ENCODE assay signal across 9 mouse cellular contexts in genomic region chr2:32157328-32157727, GRCm38 (mm10). TPM values are rescaled to one million over a fixed set of nuclear protein-coding genes. Genes with fewer than 3 reads are reported as not detected.
DNase-seq lines count a peak whose midpoint lies in the region; ATAC-seq and TF ChIP-seq lines count a peak whose summit lies in the region.
"Had no signal": no experiment of that assay in that cellular context is flagged by ENCODE, and none has a peak within 500 bp of the region (broad histone marks: within the 10 kb centered on the region; RNA-seq: fewer than 3 reads in every experiment).

No protein-coding gene starts in this region.

- H3K36me3 ChIP-seq in liver, embryonic 11.5 days (ENCODE audit: control insufficient read depth, insufficient read depth, low read length) = no peaks in the 10 kb centered on the region
- peaks cover 15% of the 10 kb centered on the region for H3K36me3 ChIP-seq in forebrain, embryonic 13.5 days (ENCODE audit: poor library complexity, severe bottlenecking)
- H3K36me3 ChIP-seq in limb, embryonic 14.5 days (ENCODE audit: control insufficient read depth, insufficient read depth, low read length) = peaks cover 7% of the 10 kb centered on the region
- H3K36me3 ChIP-seq in stomach, embryonic 15.5 days = peaks cover 4% of the 10 kb centered on the region; the same call in 1 of the 2 replicates

- 61% methylated on average over 4 of the region's 4 CpGs for WGBS in liver, embryonic 11.5 days
- 8% methylated on average over 4 of the region's 4 CpGs for WGBS in forebrain, embryonic 13.5 days
- 29% methylated on average over 4 of the region's 4 CpGs for WGBS in limb, embryonic 14.5 days
- 21% methylated on average over 4 of the region's 4 CpGs for WGBS in stomach, embryonic 15.5 days

- H3K27me3 ChIP-seq in liver, embryonic 11.5 days (replicated peaks; ENCODE audit: control insufficient read depth, insufficient read depth, low read length) = no peaks in the 10 kb centered on the region
- H3K27me3 ChIP-seq in forebrain, embryonic 13.5 days = no peaks in the 10 kb centered on the region
- H3K27me3 ChIP-seq in limb, embryonic 14.5 days (ENCODE audit: control insufficient read depth, insufficient read depth, low read length) = no peaks in the 10 kb centered on the region
- no peaks in the 10 kb centered on the region for H3K27me3 ChIP-seq in stomach, embryonic 15.5 days (replicated peaks)

- no peak overlapping the region for H3K4me3 ChIP-seq in liver, embryonic 11.5 days (ENCODE audit: low read depth, low read length)
- H3K4me3 ChIP-seq in forebrain, embryonic 13.5 days = peak overlapping the region; percentile 13; the same call in 1 of the 2 replicates
- H3K4me3 ChIP-seq in limb, embryonic 14.5 days (replicated peaks; ENCODE audit: low read length) = no peak overlapping the region
- H3K4me3 ChIP-seq in stomach, embryonic 15.5 days (replicated peaks) = no peak overlapping the region
- H3K4me3 ChIP-seq: heart, adult 2 months had no signal

- H3K9ac ChIP-seq in liver, embryonic 11.5 days (ENCODE audit: low read depth, low read length) = no peak overlapping the region
- peak overlapping the region; percentile 54 for H3K9ac ChIP-seq in forebrain, embryonic 13.5 days
- H3K9ac ChIP-seq in limb, embryonic 14.5 days (ENCODE audit: low read depth, low read length, severe bottlenecking) = 0 out of 2 replicates have a peak overlapping the region, but pooled peaks have one; percentile 7
- H3K9ac ChIP-seq in stomach, embryonic 15.5 days = no peak overlapping the region

- no peak for DNase-seq in liver, embryonic 11.5 days (ENCODE audit: low spot score)
- no peak for DNase-seq in liver
- no peak for DNase-seq in limb, embryonic 14.5 days (ENCODE audit: low spot score)
- no peak for DNase-seq in Muller cell, postnatal 12 days (ENCODE audit: inconsistent ontology term)
- no peak for DNase-seq in testis, postnatal 14 days (ENCODE audit: low spot score)
- no peak for DNase-seq in B cell, adult 2 months
- DNase-seq: heart, adult 2 months had no signal

- no peak for TF ChIP-seq POLR2A in limb, embryonic 14.5 days (IDR thresholded peaks at IDR 0.05; ENCODE audit: borderline replicate concordance, extremely low read depth, insufficient read depth, insufficient read length)

- H3K27ac ChIP-seq in liver, embryonic 11.5 days (ENCODE audit: low read depth, low read length) = 0 out of 2 replicates have a peak overlapping the region, but pooled peaks have one; percentile 10
- H3K27ac ChIP-seq in forebrain, embryonic 13.5 days = peak overlapping the region; percentile 74
- peak overlapping the region; percentile 2; the same call in 1 of the 2 replicates for H3K27ac ChIP-seq in limb, embryonic 14.5 days (replicated peaks; ENCODE audit: low read depth, low read length)
- H3K27ac ChIP-seq in stomach, embryonic 15.5 days = peak overlapping the region; percentile 29
- H3K27ac ChIP-seq: heart, adult 2 months had no signal

- H3K4me2 ChIP-seq in liver, embryonic 11.5 days = no peak overlapping the region
- H3K4me2 ChIP-seq in forebrain, embryonic 13.5 days = peak overlapping the region; percentile 46
- no peak overlapping the region for H3K4me2 ChIP-seq in limb, embryonic 14.5 days (replicated peaks; ENCODE audit: low read depth, low read length, severe bottlenecking)
- H3K4me2 ChIP-seq in stomach, embryonic 15.5 days = peak overlapping the region; percentile 19

- H3K4me1 ChIP-seq in liver, embryonic 11.5 days (replicated peaks; ENCODE audit: control insufficient read depth, insufficient read depth, low read length) = peaks cover 77% of the 10 kb centered on the region
- peaks cover 82% of the 10 kb centered on the region for H3K4me1 ChIP-seq in forebrain, embryonic 13.5 days
- peaks cover 63% of the 10 kb centered on the region for H3K4me1 ChIP-seq in limb, embryonic 14.5 days (ENCODE audit: control insufficient read depth, insufficient read depth, low read length)
- H3K4me1 ChIP-seq in stomach, embryonic 15.5 days = peaks cover 73% of the 10 kb centered on the region

- ATAC-seq in liver, embryonic 11.5 days (replicated peaks; ENCODE audit: low FRiP score) = no peak
- peak; percentile 43; the same call in 1 of the 2 replicates for ATAC-seq in forebrain, embryonic 13.5 days
- no peak for ATAC-seq in limb, embryonic 14.5 days (ENCODE audit: low FRiP score, low read depth)
- ATAC-seq in stomach, embryonic 15.5 days (ENCODE audit: insufficient read depth, low FRiP score, low read depth) = no peak

- no peaks in the 10 kb centered on the region for H3K9me3 ChIP-seq in liver, embryonic 11.5 days (ENCODE audit: control insufficient read depth, low read length)
- no peaks in the 10 kb centered on the region for H3K9me3 ChIP-seq in forebrain, embryonic 13.5 days (replicated peaks)
- no peaks in the 10 kb centered on the region for H3K9me3 ChIP-seq in limb, embryonic 14.5 days (ENCODE audit: control insufficient read depth, low read length)
- no peaks in the 10 kb centered on the region for H3K9me3 ChIP-seq in stomach, embryonic 15.5 days

RNA-seq across cellular contexts. Expression of gene Prrc2b, which starts 6.4 kb away (rescaled TPM):
- polyA plus RNA-seq in liver, embryonic 11.5 days (2014; fragmentation: Nextera tagmentation; extraction: Ambion mirVana) = 37.8 and 48.1 TPM in 2 replicates
- 53.0 and 57.4 TPM in 2 replicates for polyA plus RNA-seq in forebrain, embryonic 13.5 days (2015; fragmentation: Nextera tagmentation; extraction: Ambion mirVana)
- 74.6 and 92.4 TPM in 2 replicates for polyA plus RNA-seq in limb, embryonic 14.5 days (2012; rRNA removed)
- polyA plus RNA-seq in limb, embryonic 14.5 days (2014; fragmentation: Nextera tagmentation; extraction: Ambion mirVana) = 78.2 and 78.3 TPM in 2 replicates
- polyA plus RNA-seq in stomach, embryonic 15.5 days (2015; fragmentation: Nextera tagmentation; extraction: Ambion mirVana) = 43.7 and 48.2 TPM in 2 replicates

Comparison
In these comparisons a context has a peak if more than half of its experiments do, and no peak if none do; other contexts are left out.
1. H3K27ac ChIP-seq: peak in every context shown above with its lines; median percentile 74 in forebrain, embryonic 13.5 days; 29 in stomach, embryonic 15.5 days; 10 in liver, embryonic 11.5 days; 2 in limb, embryonic 14.5 days.
2. H3K4me2 ChIP-seq: peak in forebrain, embryonic 13.5 days (single experiment) and stomach, embryonic 15.5 days (single experiment); none in liver, embryonic 11.5 days (single experiment) and limb, embryonic 14.5 days (single experiment).
3. H3K9ac ChIP-seq: peak in forebrain, embryonic 13.5 days (single experiment) and limb, embryonic 14.5 days (single experiment); none in liver, embryonic 11.5 days (single experiment) and stomach, embryonic 15.5 days (single experiment).